ENCODE assay signal across 24 mouse cellular contexts in the genomic region with DNA sequence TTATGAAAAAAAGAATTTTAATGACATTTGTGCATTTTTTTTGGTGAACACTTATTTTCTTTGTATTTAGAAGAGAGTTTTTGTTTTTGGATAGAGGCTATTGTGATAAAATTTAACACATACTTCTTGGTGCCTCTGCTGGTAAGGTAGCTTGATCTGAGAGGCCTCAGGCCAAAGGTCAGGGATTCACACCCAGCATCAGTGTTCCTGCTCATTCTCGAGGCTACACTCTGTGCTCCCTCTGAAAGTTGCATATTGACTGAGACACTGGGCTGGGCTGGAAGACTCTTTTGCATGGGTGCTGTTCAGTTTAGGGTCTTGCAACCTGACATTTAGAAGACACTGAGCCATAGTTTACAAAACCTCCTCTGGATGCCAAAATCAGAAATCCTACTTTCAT. TPM values are rescaled to one million over a fixed set of nuclear protein-coding genes. Genes with fewer than 3 reads are reported as not detected.
DNase-seq lines count a peak whose midpoint lies in the region; ATAC-seq and TF ChIP-seq lines count a peak whose summit lies in the region.
"Had no signal": no experiment of that assay in that cellular context is flagged by ENCODE, and none has a peak within 500 bp of the region (broad histone marks: within the 10 kb centered on the region; RNA-seq: fewer than 3 reads in every experiment).

No protein-coding gene starts in this region.

- no peak for ATAC-seq in forebrain, embryonic 16.5 days
- ATAC-seq in forebrain, embryonic 12.5 days (ENCODE audit: low FRiP score) = no peak
- ATAC-seq in hindbrain, embryonic 11.5 days (ENCODE audit: low FRiP score) = no peak
- ATAC-seq in stomach, embryonic 14.5 days (ENCODE audit: insufficient number of reproducible peaks, insufficient read depth, low FRiP score, low read depth) = no peak
- ATAC-seq in stomach, postnatal 0 days (ENCODE audit: low FRiP score, low TSS enrichment) = no peak
- ATAC-seq: CD4-positive, CD25-positive, alpha-beta regulatory T cell, adult 4 months had no signal

- H3K9ac ChIP-seq in forebrain, embryonic 16.5 days (replicated peaks; ENCODE audit: low read depth, low read length) = no peak overlapping the region
- no peak overlapping the region for H3K9ac ChIP-seq in forebrain, embryonic 12.5 days
- no peak overlapping the region for H3K9ac ChIP-seq in hindbrain, embryonic 11.5 days (ENCODE audit: low read depth, low read length)
- no peak overlapping the region for H3K9ac ChIP-seq in stomach, embryonic 14.5 days (replicated peaks; ENCODE audit: low read depth, low read length)
- no peak overlapping the region for H3K9ac ChIP-seq in stomach, postnatal 0 days (ENCODE audit: low read length)
- H3K9ac ChIP-seq: embryonic facial prominence, embryonic 12.5 days; embryonic facial prominence, embryonic 15.5 days; heart, embryonic 13.5 days; hindbrain, embryonic 12.5 days; hindbrain, embryonic 15.5 days had no signal

- TF ChIP-seq CTCF in stomach, postnatal 0 days (IDR thresholded peaks at IDR 0.05; ENCODE audit: low read depth) = no peak

- no peak for TF ChIP-seq EP300 in stomach, postnatal 0 days (optimal IDR thresholded peaks at IDR 0.05)

- no peaks in the 10 kb centered on the region for H3K27me3 ChIP-seq in forebrain, embryonic 16.5 days (replicated peaks; ENCODE audit: control insufficient read depth, insufficient read depth, low read length)
- H3K27me3 ChIP-seq in forebrain, embryonic 12.5 days = no peaks in the 10 kb centered on the region
- no peaks in the 10 kb centered on the region for H3K27me3 ChIP-seq in hindbrain, embryonic 10.5 days (ENCODE audit: insufficient read depth, poor library complexity, severe bottlenecking)
- no peaks in the 10 kb centered on the region for H3K27me3 ChIP-seq in hindbrain, embryonic 11.5 days (ENCODE audit: control insufficient read depth, insufficient read depth, low read length)
- no peaks in the 10 kb centered on the region for H3K27me3 ChIP-seq in stomach, embryonic 14.5 days (ENCODE audit: control insufficient read depth, insufficient read depth, low read length)
- no peaks in the 10 kb centered on the region for H3K27me3 ChIP-seq in stomach, postnatal 0 days (ENCODE audit: control insufficient read depth, insufficient read depth, low read length)
- H3K27me3 ChIP-seq: embryonic facial prominence, embryonic 12.5 days; embryonic facial prominence, embryonic 15.5 days; heart, embryonic 13.5 days; hindbrain, embryonic 12.5 days; hindbrain, embryonic 15.5 days had no signal

- H3K4me2 ChIP-seq in forebrain, embryonic 16.5 days (ENCODE audit: low read length) = no peak overlapping the region
- H3K4me2 ChIP-seq in forebrain, embryonic 12.5 days = no peak overlapping the region
- no peak overlapping the region for H3K4me2 ChIP-seq in hindbrain, embryonic 11.5 days (replicated peaks; ENCODE audit: low read depth, low read length)
- H3K4me2 ChIP-seq in stomach, embryonic 14.5 days (replicated peaks; ENCODE audit: low read depth, low read length) = 0 out of 2 replicates have a peak overlapping the region, but pooled peaks have one; percentile 17
- no peak overlapping the region for H3K4me2 ChIP-seq in stomach, postnatal 0 days (replicated peaks; ENCODE audit: low read depth)
- H3K4me2 ChIP-seq: embryonic facial prominence, embryonic 12.5 days; embryonic facial prominence, embryonic 15.5 days; heart, embryonic 13.5 days; hindbrain, embryonic 12.5 days; hindbrain, embryonic 15.5 days had no signal

- H3K36me3 ChIP-seq in forebrain, embryonic 16.5 days (ENCODE audit: control insufficient read depth, insufficient read depth) = no peaks in the 10 kb centered on the region
- H3K36me3 ChIP-seq in forebrain, embryonic 12.5 days (replicated peaks) = no peaks in the 10 kb centered on the region
- no peaks in the 10 kb centered on the region for H3K36me3 ChIP-seq in hindbrain, embryonic 10.5 days
- no peaks in the 10 kb centered on the region for H3K36me3 ChIP-seq in hindbrain, embryonic 11.5 days (ENCODE audit: control insufficient read depth, insufficient read depth, low read length)
- H3K36me3 ChIP-seq in stomach, embryonic 14.5 days (ENCODE audit: control insufficient read depth, insufficient read depth, low read length) = no peaks in the 10 kb centered on the region
- no peaks in the 10 kb centered on the region for H3K36me3 ChIP-seq in stomach, postnatal 0 days (ENCODE audit: control insufficient read depth, insufficient read depth, low read length)
- H3K36me3 ChIP-seq: embryonic facial prominence, embryonic 12.5 days; embryonic facial prominence, embryonic 15.5 days; heart, embryonic 10.5 days; heart, embryonic 13.5 days; hindbrain, embryonic 12.5 days; hindbrain, embryonic 15.5 days had no signal

- 48% methylated on average over 1 of the region's 1 CpGs for WGBS in forebrain, embryonic 16.5 days
- 58% methylated on average over 1 of the region's 1 CpGs for WGBS in forebrain, embryonic 12.5 days
- WGBS in hindbrain, embryonic 10.5 days = 36% methylated on average over 1 of the region's 1 CpGs
- WGBS in hindbrain, embryonic 11.5 days = 44% methylated on average over 1 of the region's 1 CpGs
- 45% methylated on average over 1 of the region's 1 CpGs for WGBS in stomach, embryonic 14.5 days
- 42% methylated on average over 1 of the region's 1 CpGs for WGBS in stomach, postnatal 0 days

- H3K27ac ChIP-seq in forebrain, embryonic 16.5 days (ENCODE audit: low read length) = peak overlapping the region; percentile 55
- no peak overlapping the region for H3K27ac ChIP-seq in forebrain, embryonic 12.5 days
- peak overlapping the region; percentile 35; the same call in 1 of the 2 replicates for H3K27ac ChIP-seq in hindbrain, embryonic 10.5 days
- no peak overlapping the region for H3K27ac ChIP-seq in hindbrain, embryonic 11.5 days (ENCODE audit: low read depth, low read length)
- H3K27ac ChIP-seq in stomach, embryonic 14.5 days (ENCODE audit: low read length) = no peak overlapping the region
- H3K27ac ChIP-seq in stomach, postnatal 0 days (replicated peaks) = no peak overlapping the region
- H3K27ac ChIP-seq: embryonic facial prominence, embryonic 12.5 days; embryonic facial prominence, embryonic 15.5 days; heart, adult 2 months; heart, embryonic 10.5 days; heart, embryonic 13.5 days; hindbrain, embryonic 12.5 days; hindbrain, embryonic 15.5 days had no signal

- no peaks in the 10 kb centered on the region for H3K9me3 ChIP-seq in forebrain, embryonic 16.5 days (ENCODE audit: control insufficient read depth, low read length)
- no peaks in the 10 kb centered on the region for H3K9me3 ChIP-seq in forebrain, embryonic 12.5 days
- no peaks in the 10 kb centered on the region for H3K9me3 ChIP-seq in hindbrain, embryonic 10.5 days
- H3K9me3 ChIP-seq in hindbrain, embryonic 11.5 days (ENCODE audit: control insufficient read depth, low read length) = no peaks in the 10 kb centered on the region
- no peaks in the 10 kb centered on the region for H3K9me3 ChIP-seq in stomach, embryonic 14.5 days (ENCODE audit: control insufficient read depth, low read depth, low read length)
- no peaks in the 10 kb centered on the region for H3K9me3 ChIP-seq in stomach, postnatal 0 days (ENCODE audit: control insufficient read depth, low read length)
- H3K9me3 ChIP-seq: embryonic facial prominence, embryonic 12.5 days; embryonic facial prominence, embryonic 15.5 days; heart, embryonic 10.5 days; heart, embryonic 13.5 days; hindbrain, embryonic 12.5 days; hindbrain, embryonic 15.5 days had no signal

- no peak overlapping the region for H3K4me3 ChIP-seq in forebrain, embryonic 16.5 days (replicated peaks; ENCODE audit: low read length)
- no peak overlapping the region for H3K4me3 ChIP-seq in forebrain, embryonic 12.5 days (replicated peaks)
- no peak overlapping the region for H3K4me3 ChIP-seq in hindbrain, embryonic 10.5 days
- H3K4me3 ChIP-seq in hindbrain, embryonic 11.5 days (ENCODE audit: low read depth, low read length) = no peak overlapping the region
- no peak overlapping the region for H3K4me3 ChIP-seq in stomach, embryonic 14.5 days (ENCODE audit: low read depth, low read length)
- H3K4me3 ChIP-seq in stomach, postnatal 0 days (ENCODE audit: low read depth, low read length) = no peak overlapping the region
- H3K4me3 ChIP-seq: embryonic facial prominence, embryonic 12.5 days; embryonic facial prominence, embryonic 15.5 days; heart, adult 2 months; heart, embryonic 10.5 days; heart, embryonic 13.5 days; hindbrain, embryonic 12.5 days; hindbrain, embryonic 15.5 days had no signal

- no peak for DNase-seq in hindbrain, embryonic 10.5 days (ENCODE audit: low spot score)
- no peak for DNase-seq in hindbrain, embryonic 11.5 days (ENCODE audit: low spot score)
- DNase-seq in stomach, postnatal 0 days (ENCODE audit: low spot score) = no peak
- no peak for DNase-seq in ovary, postnatal 10 days (ENCODE audit: low spot score)
- DNase-seq: adrenal gland, adult 2 months; adrenal gland, postnatal 14 days; cerebellum, adult 11 months; cerebellum, adult 2 months; cerebellum, adult 9-11 months; gastrocnemius, postnatal 10 days; gastrocnemius, postnatal 36 days; heart, adult 2 months; kidney, adult 8-10 months had no signal

- peaks cover 15% of the 10 kb centered on the region for H3K4me1 ChIP-seq in forebrain, embryonic 16.5 days (replicated peaks; ENCODE audit: control insufficient read depth, insufficient read depth, low read length)
- peaks cover 7% of the 10 kb centered on the region; the same call in 1 of the 2 replicates for H3K4me1 ChIP-seq in forebrain, embryonic 12.5 days
- peaks cover 15% of the 10 kb centered on the region; the same call in 1 of the 2 replicates for H3K4me1 ChIP-seq in hindbrain, embryonic 10.5 days (replicated peaks)
- no peaks in the 10 kb centered on the region for H3K4me1 ChIP-seq in hindbrain, embryonic 11.5 days (replicated peaks; ENCODE audit: control insufficient read depth, insufficient read depth, low read length)
- peaks cover 6% of the 10 kb centered on the region for H3K4me1 ChIP-seq in stomach, embryonic 14.5 days (ENCODE audit: control insufficient read depth, insufficient read depth, low read length)
- H3K4me1 ChIP-seq in stomach, postnatal 0 days (replicated peaks; ENCODE audit: control insufficient read depth, insufficient read depth) = no peaks in the 10 kb centered on the region
- H3K4me1 ChIP-seq: embryonic facial prominence, embryonic 15.5 days; hindbrain, embryonic 12.5 days; hindbrain, embryonic 15.5 days had no signal

RNA-seq across cellular contexts. Expression of a gene that starts 44.8 kb away (rescaled TPM):
- 1.2 and 1.5 TPM in 2 replicates for polyA plus RNA-seq in forebrain, embryonic 16.5 days (2015; fragmentation: Nextera tagmentation; extraction: Ambion mirVana)
- polyA plus RNA-seq in forebrain, embryonic 12.5 days (2016; fragmentation: Nextera tagmentation; extraction: Ambion mirVana) = 1.9 and 2.1 TPM in 2 replicates
- 3.5 and 6.0 TPM in 2 replicates for polyA plus RNA-seq in hindbrain, embryonic 10.5 days (2016; fragmentation: Nextera tagmentation; extraction: Ambion mirVana)
- polyA plus RNA-seq in hindbrain, embryonic 11.5 days (2014; fragmentation: Nextera tagmentation; extraction: Ambion mirVana) = 2.5 and 3.4 TPM in 2 replicates
- 24.4 and 24.8 TPM in 2 replicates for polyA plus RNA-seq in stomach, embryonic 14.5 days (2014; fragmentation: Nextera tagmentation; extraction: Ambion mirVana)
- 7.0 and 7.4 TPM in 2 replicates for polyA plus RNA-seq in stomach, postnatal 0 days (2015; fragmentation: Nextera tagmentation; extraction: Ambion mirVana)
- polyA plus RNA-seq: C2C12; CD4-positive, CD25-positive, alpha-beta regulatory T cell, adult 4 months had no signal

Comparison
In these comparisons a context has a peak if more than half of its experiments do, and no peak if none do; other contexts are left out.
1. H3K27ac ChIP-seq: peak in forebrain, embryonic 16.5 days (single experiment) and hindbrain, embryonic 10.5 days (single experiment); none in forebrain, embryonic 12.5 days (single experiment), hindbrain, embryonic 11.5 days (single experiment), stomach, embryonic 14.5 days (single experiment) and stomach, postnatal 0 days (single experiment).